Mouse (Mus musculus) adrenal gland, postnatal 36 days (tissue): ENCODE data around the gene Fam217a. TPM values are rescaled to one million over a fixed set of nuclear protein-coding genes. Genes with fewer than 3 reads are reported as not detected.
A peak's percentile ranks its signal among the peaks of the same experiment; 100 is the strongest.
"Not testable (repeated sequence)": the region's sequence is repeated elsewhere in the genome, so short reads cannot be mapped to it uniquely, and the experiment has no call there.

Experiments used
- DNase-seq, 2 experiments: peaks; one replicate each; pipeline ENCODE4 v3.0.0; 2021; ENCODE audit warnings: mixed read lengths in 1 of 2
- total RNA-seq, 2 experiments: library from RNA; stranded (reverse); gene quantifications; 2 replicates each; pipeline ENCODE4 v1.2.3; 2021

Fam217a gene
- total RNA-seq, 2 experiments from 2014 or later: 0.76 to 1.4 TPM

DNA sequence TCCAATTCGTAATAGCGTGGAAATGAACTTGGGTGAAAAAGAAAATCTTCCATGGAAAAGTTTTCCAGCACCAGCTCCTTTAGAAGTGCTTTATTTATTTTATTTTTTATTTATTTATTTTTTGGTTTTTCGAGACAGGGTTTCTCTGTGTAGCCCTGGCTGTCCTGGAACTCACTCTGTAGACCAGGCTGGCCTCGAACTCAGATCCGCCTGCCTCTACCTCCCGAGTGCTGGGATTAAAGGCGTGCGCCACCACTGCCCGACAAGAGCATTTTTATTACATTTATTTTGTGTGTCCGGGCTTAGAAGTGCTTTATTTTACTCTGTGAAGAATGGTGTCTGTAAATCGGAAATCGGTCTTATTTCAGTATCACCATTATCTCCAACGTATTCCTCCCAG is 49.4 kb downstream of the Fam217a start:
- DNase-seq: peak in 1 of 2 experiments; percentile 9

DNA sequence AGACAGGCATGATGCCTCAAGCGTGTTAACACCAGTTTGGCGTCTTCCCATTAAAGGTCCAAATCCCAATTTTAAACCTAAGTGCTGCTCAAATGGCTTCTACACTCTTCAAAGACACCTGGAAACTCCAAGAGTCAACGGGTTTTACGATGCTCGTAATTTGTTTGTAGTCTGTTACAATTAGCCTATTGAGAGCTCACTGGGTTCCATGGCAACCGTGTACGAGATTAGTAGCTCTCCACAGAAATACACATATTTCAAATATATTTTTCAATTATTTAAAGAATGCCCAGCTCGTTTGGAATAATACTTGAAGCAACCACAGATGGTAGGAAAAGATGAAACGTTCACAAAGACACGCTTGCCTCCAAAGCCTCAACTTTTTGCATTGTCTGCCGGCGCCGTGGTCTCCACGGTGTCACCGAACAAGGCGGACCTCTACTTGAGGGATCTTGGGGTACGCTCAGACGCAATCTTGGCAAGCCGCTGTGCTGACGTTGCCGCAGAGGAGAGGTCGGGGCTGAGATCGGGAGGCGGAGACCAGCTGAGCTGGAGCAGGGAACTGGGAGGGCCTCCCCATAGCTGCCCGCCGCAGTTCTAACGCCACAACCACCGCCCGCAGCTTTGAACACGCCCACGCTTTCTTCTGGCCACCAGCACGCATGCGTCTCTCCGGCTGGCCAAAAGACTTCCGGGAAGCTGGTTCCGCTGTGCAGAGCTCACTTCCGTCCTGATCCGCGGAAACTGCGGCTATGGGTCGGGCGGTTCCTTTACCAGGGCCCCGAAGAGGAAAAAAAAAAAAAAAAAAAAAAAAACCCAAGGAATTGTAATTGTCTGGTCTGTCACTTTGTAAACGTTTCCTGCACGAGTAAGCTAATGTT is 50.1 kb downstream of the Fam217a start:
- DNase-seq: peak; percentile 94 to 96

- peak in 1 of 2 experiments; percentile 41 for DNase-seq
Observed at GRCm38 (mm10) chr13:34864420-34865169, 59.5 kb downstream of the Fam217a start.

DNA sequence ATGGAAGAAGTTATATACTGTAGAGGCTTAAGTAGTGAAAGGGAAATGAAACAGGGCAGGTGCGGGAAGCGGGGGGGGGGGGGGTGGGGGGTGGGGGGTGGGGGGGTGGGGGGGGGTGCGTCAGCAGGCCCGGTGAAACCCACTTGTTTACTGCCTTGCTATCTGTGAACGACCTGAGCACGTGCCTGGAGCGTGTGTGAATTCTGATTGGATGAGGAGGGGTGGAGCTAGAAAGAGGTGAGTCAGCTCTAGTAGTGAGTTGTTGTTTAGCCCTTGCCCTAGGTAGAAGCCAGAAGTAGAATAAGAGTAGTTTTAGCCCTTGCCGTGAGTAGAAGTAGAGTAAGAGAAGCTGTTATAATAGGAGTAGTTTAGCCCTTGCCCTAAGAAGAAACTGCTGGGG is 62.9 kb downstream of the Fam217a start:
- DNase-seq: not testable (repeated sequence)

Other genes starting within 250 kb of the Fam217a start
- gene Fam50b, start 189.5 kb downstream of the Fam217a start, total RNA-seq: not detected
- 10 to 100 TPM; 76.2 to 94.2 TPM for gene Prpf4b, start 49.0 kb downstream of the Fam217a start, total RNA-seq
- gene 4933417A18Rik, start 99 bp upstream of the Fam217a start, total RNA-seq: not detected
- 1 to 10 TPM; 2.0 to 2.1 TPM for gene Eci3, start 39.5 kb upstream of the Fam217a start, total RNA-seq
- gene Eci2, start 102.8 kb upstream of the Fam217a start, total RNA-seq: 100 to 1,000 TPM; 110 to 129 TPM